Mouse (Mus musculus) liver, embryonic 12.5 days (tissue): Measurements from ENCODE around the gene Tex46. TPM values are rescaled to one million over a fixed set of nuclear protein-coding genes. Genes with fewer than 3 reads are reported as not detected.
A peak's percentile ranks its signal among the peaks of the same experiment; 100 is the strongest.

Experiments
- ATAC-seq: fragments of 200-750 bp; cut with Nextera tagmentation; 2 replicates; pipeline ENCODE4 v1.8.0; 2017; ENCODE audit warnings: moderate number of reproducible peaks, mild to moderate bottlenecking, moderate library complexity
- H3K27ac ChIP-seq: fragments of 300-500 bp; sonication (generic); 2 replicates; pipeline ENCODE4 v1.5.1; 2016; ENCODE audit warnings: mild to moderate bottlenecking
- H3K27me3 ChIP-seq: fragments of 300-500 bp; sonication (generic); replicated peaks from 2 replicates; pipeline ENCODE4 v1.6.1; 2016; ENCODE audit warnings: mild to moderate bottlenecking, moderate library complexity
- H3K36me3 ChIP-seq: fragments of 300-500 bp; sonication (generic); 2 replicates; pipeline ENCODE4 v1.6.1; 2016; ENCODE audit warnings: mild to moderate bottlenecking, moderate library complexity
- H3K4me1 ChIP-seq: fragments of 300-500 bp; sonication (generic); 2 replicates; pipeline ENCODE4 v1.6.1; 2016
- H3K4me2 ChIP-seq: fragments of 300-500 bp; sonication (generic); 2 replicates; pipeline ENCODE4 v1.6.1; 2016; ENCODE audit warnings: mild to moderate bottlenecking, moderate library complexity
- H3K4me3 ChIP-seq: fragments of 300-500 bp; sonication (generic); 2 replicates; pipeline ENCODE4 v1.5.1; 2016; ENCODE audit warnings: mild to moderate bottlenecking, moderate library complexity
- H3K9ac ChIP-seq: fragments of 300-500 bp; sonication (generic); 2 replicates; pipeline ENCODE4 v1.6.1; 2016; ENCODE audit warnings: mild to moderate bottlenecking, moderate library complexity
- H3K9me3 ChIP-seq: fragments of 300-500 bp; sonication (generic); replicated peaks from 2 replicates; pipeline ENCODE4 v1.6.1; 2016; ENCODE audit warnings: mild to moderate bottlenecking, moderate library complexity
- WGBS: fragments of 180-500 bp; shearing (Covaris S2); methylation state at CpG from one replicate; pipeline ENCODE4 v1.1.7; 2016; ENCODE audit not compliant: insufficient replicate concordance; 5-methylcytosine and 5-hydroxymethylcytosine counted together
- polyA plus RNA-seq: library from polyadenylated mRNA; unstranded; fragments of >200 nt; fragmentation: Nextera tagmentation; extraction: Ambion mirVana; gene quantifications from 2 replicates; pipeline ENCODE4 v1.2.1, GENCODE M21; 2016

Tex46 gene
- polyA plus RNA-seq: not detected in 2 replicates

GRCm38 (mm10) chr4:136610387-136610856 lies at the start of gene Tex46:
TSS of gene Tex46 (plus strand) at chr4:136610437.
- Histone ChIP-seq H3K9me3 (no peaks in the 10 kb centered on the region), H3K36me3 (no peaks in the 10 kb centered on the region), H3K9ac (no peak within 1 kb of the TSS), H3K27me3 (no peaks in the 10 kb centered on the region), H3K4me3 (no peak within 1 kb of the TSS), H3K27ac (no peak within 1 kb of the TSS), H3K4me1 (no peaks in the 10 kb centered on the region), H3K4me2 (no peak within 1 kb of the TSS)
- WGBS: 49% methylated on average over 4 of the region's 4 CpGs
- ATAC-seq: no peak

DNA sequence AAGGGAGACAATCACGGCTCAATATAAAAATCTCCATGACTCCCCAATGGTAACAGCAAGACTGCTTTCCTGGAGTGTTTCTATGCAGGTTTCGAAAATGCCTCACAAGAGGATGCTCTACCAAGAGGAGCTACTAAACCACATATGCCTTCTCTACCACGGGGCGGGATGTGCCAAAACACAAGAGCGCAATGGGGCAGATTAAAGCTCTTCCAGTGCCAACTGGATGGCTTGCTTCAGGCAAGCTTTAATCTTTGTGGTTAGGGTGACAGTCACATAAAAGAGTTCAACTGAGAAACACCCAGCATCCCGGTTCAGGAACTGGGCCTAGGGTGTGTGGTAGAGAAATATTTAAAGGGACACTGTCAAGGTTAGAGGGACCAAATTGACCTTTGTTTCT lies 47.5 kb upstream of the Tex46 start:
- no peaks in the 10 kb centered on the region for H3K9me3 ChIP-seq
- no peak for ATAC-seq
- H3K27ac ChIP-seq: no peak overlapping the region
- no peak overlapping the region for H3K4me3 ChIP-seq
- WGBS: 79% methylated on average over 6 of the region's 6 CpGs
- no peaks in the 10 kb centered on the region for H3K27me3 ChIP-seq
- no peak overlapping the region for H3K4me2 ChIP-seq
- H3K4me1 ChIP-seq: no peaks in the 10 kb centered on the region
- H3K9ac ChIP-seq: no peak overlapping the region
- peaks cover 93% of the 10 kb centered on the region for H3K36me3 ChIP-seq

GRCm38 (mm10) chr4:136568629-136569028 lies 41.6 kb upstream of the Tex46 start:
- H3K27me3 ChIP-seq: no peaks in the 10 kb centered on the region
- H3K9me3 ChIP-seq: no peaks in the 10 kb centered on the region
- H3K4me1 ChIP-seq: 0 out of 2 replicates have a peak, but pooled peaks cover 4% of the 10 kb centered on the region
- WGBS: 77% methylated on average over 3 of the region's 3 CpGs
- H3K27ac ChIP-seq: no peak overlapping the region
- no peak overlapping the region for H3K9ac ChIP-seq
- H3K4me2 ChIP-seq: no peak overlapping the region
- H3K36me3 ChIP-seq: peaks cover 83% of the 10 kb centered on the region
- ATAC-seq: no peak
- no peak overlapping the region for H3K4me3 ChIP-seq

- 0 out of 2 replicates have a peak, but pooled peaks cover 4% of the 10 kb centered on the region for H3K4me1 ChIP-seq
- peaks cover 73% of the 10 kb centered on the region for H3K36me3 ChIP-seq
- no peak overlapping the region for H3K27ac ChIP-seq
- no peak overlapping the region for H3K4me3 ChIP-seq
- no peak for ATAC-seq
- no peak overlapping the region for H3K9ac ChIP-seq
- no peak overlapping the region for H3K4me2 ChIP-seq
- H3K27me3 ChIP-seq: no peaks in the 10 kb centered on the region
- no peaks in the 10 kb centered on the region for H3K9me3 ChIP-seq
Observed at GRCm38 (mm10) chr4:136569998-136570397, 40.2 kb upstream of the Tex46 start.

- Histone ChIP-seq H3K4me3 (no peak overlapping the region), H3K36me3 (0 out of 2 replicates have a peak, but pooled peaks cover 2% of the 10 kb centered on the region), H3K9me3 (no peaks in the 10 kb centered on the region), H3K4me2 (no peak overlapping the region), H3K27ac (no peak overlapping the region), H3K27me3 (no peaks in the 10 kb centered on the region), H3K4me1 (peaks cover 15% of the 10 kb centered on the region), H3K9ac (no peak overlapping the region)
- ATAC-seq: no peak
- WGBS: 86% methylated on average over 3 of the region's 3 CpGs
Observed at GRCm38 (mm10) chr4:136581885-136582284, 28.4 kb upstream of the Tex46 start.

DNA sequence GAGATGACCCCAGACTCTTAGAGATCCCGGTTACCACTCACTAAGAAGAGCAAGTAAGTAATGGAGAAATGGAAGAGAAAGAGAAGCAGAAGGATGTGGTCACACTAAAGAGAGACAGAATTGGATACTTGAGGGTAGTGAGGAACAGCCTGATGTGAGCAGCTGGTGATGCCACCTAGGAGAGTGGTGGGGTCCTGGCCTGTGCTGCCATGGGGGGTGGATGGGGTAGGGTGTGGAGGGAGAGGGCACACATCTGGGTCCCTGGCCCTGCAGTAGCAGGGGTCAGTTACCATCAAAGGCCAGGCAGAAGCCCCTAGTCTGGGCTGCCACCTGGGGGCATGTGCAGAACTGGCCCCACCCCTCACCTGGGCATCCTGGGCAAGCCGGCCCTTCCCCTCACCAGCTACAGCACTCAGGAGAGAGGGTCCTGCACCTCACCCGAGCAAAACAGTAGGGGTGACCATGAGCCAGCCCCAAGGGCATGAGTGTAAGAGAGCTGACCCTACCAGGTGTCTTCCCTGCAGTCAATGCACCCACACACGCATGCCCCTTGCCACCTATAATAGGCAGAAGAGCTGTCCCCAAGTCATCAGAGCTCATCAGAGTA lies 22.9 kb upstream of the Tex46 start:
- ATAC-seq: peak; percentile 30; the same call in 1 of the 2 replicates
- no peaks in the 10 kb centered on the region for H3K27me3 ChIP-seq
- peak overlapping the region; percentile 62 for H3K27ac ChIP-seq
- H3K36me3 ChIP-seq: peaks cover 18% of the 10 kb centered on the region
- H3K4me3 ChIP-seq: no peak overlapping the region
- 73% methylated on average over 4 of the region's 4 CpGs for WGBS
- peak overlapping the region; percentile 51 for H3K4me2 ChIP-seq
- H3K4me1 ChIP-seq: peaks cover 43% of the 10 kb centered on the region
- no peaks in the 10 kb centered on the region for H3K9me3 ChIP-seq
- H3K9ac ChIP-seq: peak overlapping the region; percentile 38; the same call in 1 of the 2 replicates

DNA sequence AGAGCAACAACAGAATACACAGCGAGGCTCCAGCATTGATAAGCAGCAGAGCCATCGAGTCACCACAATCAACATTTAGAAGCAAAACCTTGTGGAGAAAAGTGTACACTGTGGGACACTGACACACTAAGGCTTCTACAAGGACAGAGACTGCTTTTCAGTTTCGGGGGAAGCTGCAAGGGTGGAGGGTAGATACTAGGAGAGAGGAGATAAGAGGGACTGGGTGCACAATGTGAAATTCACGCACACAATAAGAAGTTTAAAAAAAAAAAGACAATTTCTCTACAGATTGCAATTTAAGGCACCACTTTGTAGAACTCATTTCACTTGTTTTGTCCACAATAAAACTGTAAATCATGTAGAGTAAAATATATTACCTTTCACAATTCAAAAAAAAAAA lies 22.2 kb upstream of the Tex46 start:
- H3K4me2 ChIP-seq: peak overlapping the region; percentile 51
- ATAC-seq: peak; percentile 77
- no peak overlapping the region for H3K4me3 ChIP-seq
- H3K36me3 ChIP-seq: peaks cover 21% of the 10 kb centered on the region
- 24% methylated on average over 4 of the region's 4 CpGs for WGBS
- H3K27ac ChIP-seq: peak overlapping the region; percentile 62
- H3K9me3 ChIP-seq: no peaks in the 10 kb centered on the region
- peak overlapping the region; percentile 38; the same call in 1 of the 2 replicates for H3K9ac ChIP-seq
- peaks cover 48% of the 10 kb centered on the region for H3K4me1 ChIP-seq
- no peaks in the 10 kb centered on the region for H3K27me3 ChIP-seq

DNA sequence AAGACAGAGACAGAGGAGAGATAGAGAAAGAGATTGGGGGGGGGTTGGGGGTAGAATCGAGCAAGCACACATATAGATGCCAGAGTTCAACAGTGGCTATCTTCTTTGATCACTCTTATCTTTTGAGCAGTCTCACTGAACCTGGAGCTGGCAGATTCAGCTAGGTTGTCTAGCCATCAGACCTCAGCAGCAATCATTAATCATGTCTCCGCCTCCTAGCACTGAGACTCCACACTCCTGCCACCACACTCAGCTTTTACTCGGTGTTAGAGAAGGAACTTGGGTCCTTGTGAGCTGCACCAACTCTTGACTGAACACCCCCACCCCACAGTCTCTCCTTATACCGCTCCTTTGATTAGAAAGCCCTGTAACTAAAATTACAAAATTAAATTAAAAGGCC lies 18.1 kb upstream of the Tex46 start:
- Histone ChIP-seq H3K4me1 (peaks cover 59% of the 10 kb centered on the region), H3K36me3 (peaks cover 24% of the 10 kb centered on the region), H3K9ac (no peak overlapping the region), H3K4me3 (no peak overlapping the region), H3K4me2 (no peak overlapping the region), H3K27me3 (no peaks in the 10 kb centered on the region), H3K9me3 (no peaks in the 10 kb centered on the region), H3K27ac (0 out of 2 replicates have a peak overlapping the region, but pooled peaks have one; percentile 25)
- 43% methylated on average over 4 of the region's 4 CpGs for WGBS
- ATAC-seq: no peak

GRCm38 (mm10) chr4:136594006-136594405 lies 16.2 kb upstream of the Tex46 start:
- H3K36me3 ChIP-seq: peaks cover 17% of the 10 kb centered on the region
- WGBS: 79% methylated on average over 2 of the region's 2 CpGs
- H3K27ac ChIP-seq: no peak overlapping the region
- no peak overlapping the region for H3K4me2 ChIP-seq
- ATAC-seq: no peak
- no peaks in the 10 kb centered on the region for H3K9me3 ChIP-seq
- H3K4me1 ChIP-seq: peaks cover 58% of the 10 kb centered on the region
- no peaks in the 10 kb centered on the region for H3K27me3 ChIP-seq
- H3K9ac ChIP-seq: no peak overlapping the region
- no peak overlapping the region for H3K4me3 ChIP-seq

- H3K9me3 ChIP-seq: no peaks in the 10 kb centered on the region
- 73% methylated on average over 6 of the region's 6 CpGs for WGBS
- H3K27me3 ChIP-seq: no peaks in the 10 kb centered on the region
- H3K27ac ChIP-seq: no peak overlapping the region
- no peak overlapping the region for H3K4me3 ChIP-seq
- H3K9ac ChIP-seq: no peak overlapping the region
- H3K36me3 ChIP-seq: peaks cover 13% of the 10 kb centered on the region
- no peak overlapping the region for H3K4me2 ChIP-seq
- H3K4me1 ChIP-seq: peaks cover 51% of the 10 kb centered on the region
- ATAC-seq: no peak
Observed at GRCm38 (mm10) chr4:136595221-136595620, 15.0 kb upstream of the Tex46 start.

GRCm38 (mm10) chr4:136598268-136598876 lies 11.9 kb upstream of the Tex46 start:
- Histone ChIP-seq H3K9me3 (no peaks in the 10 kb centered on the region), H3K27me3 (no peaks in the 10 kb centered on the region), H3K4me1 (peaks cover 52% of the 10 kb centered on the region), H3K4me3 (no peak overlapping the region), H3K9ac (no peak overlapping the region), H3K36me3 (0 out of 2 replicates have a peak, but pooled peaks cover 2% of the 10 kb centered on the region), H3K27ac (no peak overlapping the region), H3K4me2 (no peak overlapping the region)
- 74% methylated on average over 7 of the region's 7 CpGs for WGBS
- no peak for ATAC-seq

- WGBS: 83% methylated on average over 3 of the region's 3 CpGs
- ATAC-seq: no peak
Observed at GRCm38 (mm10) chr4:136599869-136600268, 10.4 kb upstream of the Tex46 start.

More at GRCm38 (mm10) chr4:136599869-136600268, 10.4 kb upstream of the Tex46 start:
- H3K4me2 ChIP-seq: no peak overlapping the region
- H3K4me3 ChIP-seq: no peak overlapping the region
- peaks cover 41% of the 10 kb centered on the region for H3K4me1 ChIP-seq
- no peaks in the 10 kb centered on the region for H3K9me3 ChIP-seq
- no peaks in the 10 kb centered on the region for H3K36me3 ChIP-seq
- no peaks in the 10 kb centered on the region for H3K27me3 ChIP-seq
- H3K27ac ChIP-seq: no peak overlapping the region
- no peak overlapping the region for H3K9ac ChIP-seq
